Mouse (Mus musculus) heart, postnatal 36 days (tissue): ENCODE measurements around the gene Spag7. TPM values are rescaled to one million over a fixed set of nuclear protein-coding genes. Genes with fewer than 3 reads are reported as not detected.

ENCODE experiments used
- DNase-seq, 2 experiments: peaks; one replicate each; pipeline ENCODE4 v3.0.0; 2021 to 2022
- intact Hi-C: fragments of 180-260 bp; cut with DNase I; formaldehyde crosslinking; loops from one replicate; pipeline ENCODE4 v1.15.1; 2025
- total RNA-seq, 2 experiments: library from RNA; stranded (reverse); gene quantifications; 2 replicates each; pipeline ENCODE4 v1.2.3; 2021

The Spag7 gene
- total RNA-seq, 2 experiments from 2014 or later: 95.0 to 98.6 TPM

DNA sequence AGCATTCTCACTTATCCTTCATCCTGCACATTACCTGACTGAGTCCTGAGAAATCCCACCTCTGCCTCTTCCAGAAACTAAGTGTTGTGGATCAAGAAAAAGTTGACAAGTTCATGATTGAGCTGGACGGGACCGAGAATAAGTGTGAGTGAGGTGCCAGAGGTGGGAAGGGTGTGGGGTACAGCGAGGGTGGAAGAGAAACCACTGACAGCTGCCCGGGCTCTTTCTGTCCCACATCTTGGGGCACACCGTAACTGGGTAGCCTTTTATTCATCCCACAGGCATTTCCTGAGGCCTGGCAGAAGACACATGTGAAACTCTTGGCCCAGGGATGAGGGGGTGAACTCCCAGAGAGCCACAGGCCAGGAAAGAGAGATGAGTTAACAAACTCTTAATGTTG lies 10.7 kb downstream of the Spag7 start:
- intact Hi-C loops: loop anchor here (10.0 kb wide), 1 partner anchor 664 kb away; the partner anchor contains the start of genes Gabarap and Phf23
- DNase-seq: no peak

DNA sequence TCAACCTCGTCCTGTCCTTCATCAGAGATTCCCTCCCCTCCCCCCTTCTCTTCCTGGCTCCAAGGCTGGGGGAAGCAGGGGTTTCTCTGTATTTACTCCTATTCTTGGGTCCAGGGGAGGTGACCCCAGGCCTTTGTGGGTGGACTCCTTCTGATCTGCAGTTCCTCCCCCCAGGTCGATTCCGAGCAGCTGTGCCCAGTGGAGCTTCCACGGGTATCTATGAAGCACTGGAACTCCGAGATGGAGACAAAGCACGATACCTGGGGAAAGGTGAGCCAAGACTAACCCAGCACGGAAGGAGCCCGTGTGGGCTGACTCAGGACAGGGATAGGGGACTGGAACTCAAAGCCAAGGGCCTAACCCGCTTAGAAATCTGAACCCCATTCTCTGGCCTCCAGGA lies 11.2 kb downstream of the Spag7 start:
- intact Hi-C loops: loop anchor here (10.0 kb wide), 1 partner anchor 663 kb away; the partner anchor contains the start of genes Gabarap and Phf23
- no peak for DNase-seq

DNA sequence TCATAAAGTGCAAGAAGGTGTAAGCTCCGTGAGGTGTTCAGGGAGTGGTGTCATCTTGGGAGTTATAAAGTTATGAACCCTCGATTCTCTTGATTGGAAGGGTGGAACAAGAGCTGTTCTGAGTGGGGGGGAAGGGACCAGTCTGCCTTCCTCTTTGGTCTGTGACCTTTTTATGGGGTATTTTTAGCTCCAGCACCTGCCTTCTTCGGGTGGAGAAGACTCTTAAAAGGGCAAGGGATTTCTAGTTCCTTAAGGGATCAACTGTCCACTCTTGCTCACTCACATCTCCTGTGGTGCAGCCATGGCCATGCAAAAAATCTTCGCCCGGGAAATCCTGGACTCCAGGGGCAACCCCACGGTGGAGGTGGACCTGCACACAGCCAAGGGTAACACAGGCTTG lies 11.6 kb downstream of the Spag7 start:
- intact Hi-C loops: loop anchor here (10.0 kb wide), 1 partner anchor 663 kb away; the partner anchor contains the start of genes Gabarap and Phf23

DNA sequence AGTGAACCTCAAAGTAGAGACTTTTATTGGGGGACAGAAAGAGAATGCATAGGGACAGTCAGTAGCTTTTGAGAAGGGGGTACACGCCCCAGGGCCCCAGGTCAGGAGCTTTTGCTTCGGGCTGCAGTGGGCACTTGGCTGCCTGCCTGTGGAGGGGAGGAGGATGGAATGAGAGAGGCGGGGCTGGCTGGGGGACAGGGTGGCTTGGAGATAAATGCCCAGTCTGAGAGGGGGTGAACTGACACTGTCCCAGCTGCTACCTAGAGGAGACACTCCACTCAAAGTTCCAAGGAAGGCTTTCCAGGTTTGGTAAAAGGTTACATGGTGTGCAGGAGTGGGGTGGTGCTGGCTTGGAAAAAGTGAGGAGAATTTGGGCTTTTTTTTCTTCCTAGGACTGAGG lies 12.3 kb downstream of the Spag7 start, which contains the start of gene Eno3:
Eno3 (plus strand) TSS at position 239 of the 400 bp plus-strand sequence.
- DNase-seq: peak in 1 of 2 experiments; percentile 49
- intact Hi-C loops: loop anchor here (1.0 to 10.0 kb wide), 2 partner anchors 11 to 662 kb away; partner anchors contain the start of genes Gabarap and Phf23

More for the DNA sequence above, 11.6 kb downstream of the Spag7 start:
- no peak for DNase-seq

DNA sequence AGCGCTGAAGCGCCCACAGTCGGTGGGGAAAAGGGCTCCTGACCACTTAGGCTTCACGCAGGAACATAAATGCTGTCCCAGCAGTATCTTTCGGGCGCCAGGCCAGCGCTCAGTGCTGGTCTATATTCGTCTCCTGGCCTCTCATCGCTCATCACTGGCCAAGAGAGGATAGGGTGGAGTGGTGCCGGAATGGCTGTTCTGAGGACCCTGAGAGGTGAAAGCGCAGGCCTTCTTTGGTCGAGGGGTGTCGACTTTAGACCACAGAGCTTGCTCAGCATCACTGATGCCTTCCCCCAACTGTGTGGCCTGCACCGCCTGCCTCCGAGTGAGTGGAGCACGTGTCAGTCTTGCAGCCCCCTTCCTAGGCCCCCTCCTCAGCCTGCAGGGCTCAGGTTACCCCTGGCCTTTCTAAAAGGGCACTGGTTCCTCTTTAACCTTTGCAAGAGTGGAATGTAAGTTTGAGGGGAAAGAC lies 12.7 kb downstream of the Spag7 start:
- intact Hi-C loops: loop anchor here (1.0 to 10.0 kb wide), 2 partner anchors 12 to 662 kb away; partner anchors contain the start of genes Gabarap and Phf23
- DNase-seq: peak; percentile 74 to 79

DNA sequence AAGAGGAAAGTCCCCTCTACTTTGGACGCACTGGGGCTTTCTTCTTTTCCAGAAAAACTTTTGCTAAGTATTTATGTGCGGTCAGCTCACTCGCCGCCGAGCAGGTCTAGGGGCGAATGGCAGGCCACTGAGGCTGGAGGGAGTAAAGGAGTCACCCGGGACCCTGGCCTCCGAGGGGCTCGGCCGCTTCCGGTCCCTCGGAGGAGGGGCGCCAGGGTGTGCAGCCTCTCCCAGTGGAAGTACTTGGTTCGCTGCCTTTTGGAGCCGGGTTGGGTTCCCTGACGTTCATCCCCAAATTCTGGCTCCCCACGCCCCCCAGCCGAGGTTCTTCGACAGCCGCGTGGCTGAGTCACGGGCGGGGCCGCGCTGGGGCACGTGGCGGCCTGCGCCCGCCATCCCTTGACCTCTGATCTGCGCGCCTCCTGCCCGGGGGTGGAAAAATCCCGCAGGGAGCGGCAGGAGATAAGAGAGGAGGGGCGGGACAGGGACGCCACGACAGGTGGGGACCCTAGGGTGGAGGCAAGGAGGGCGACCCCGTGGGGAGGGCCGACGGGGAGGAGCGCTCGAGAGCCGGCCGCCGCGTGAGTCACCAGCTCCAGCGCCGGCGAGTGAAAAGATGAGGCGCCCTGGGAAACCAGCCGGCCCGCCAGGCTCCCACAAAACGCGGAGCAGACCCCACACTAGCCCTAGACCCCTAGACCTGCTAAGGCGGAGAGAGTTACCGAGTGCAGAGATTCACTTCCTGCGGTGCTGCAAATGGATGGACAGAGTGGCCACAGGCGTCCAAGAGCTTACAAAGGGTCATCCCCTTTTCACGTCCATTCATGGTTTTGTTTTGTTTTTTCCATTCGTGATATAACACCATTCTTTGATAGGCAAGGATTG lies 13.4 kb downstream of the Spag7 start:
- intact Hi-C loops: loop anchor here (1.0 to 10.0 kb wide), 3 partner anchors 12 to 661 kb away; partner anchors contain the start of genes Gabarap, Inca1, Kif1c and Phf23
- peak; percentile 66 to 83 for DNase-seq

DNA sequence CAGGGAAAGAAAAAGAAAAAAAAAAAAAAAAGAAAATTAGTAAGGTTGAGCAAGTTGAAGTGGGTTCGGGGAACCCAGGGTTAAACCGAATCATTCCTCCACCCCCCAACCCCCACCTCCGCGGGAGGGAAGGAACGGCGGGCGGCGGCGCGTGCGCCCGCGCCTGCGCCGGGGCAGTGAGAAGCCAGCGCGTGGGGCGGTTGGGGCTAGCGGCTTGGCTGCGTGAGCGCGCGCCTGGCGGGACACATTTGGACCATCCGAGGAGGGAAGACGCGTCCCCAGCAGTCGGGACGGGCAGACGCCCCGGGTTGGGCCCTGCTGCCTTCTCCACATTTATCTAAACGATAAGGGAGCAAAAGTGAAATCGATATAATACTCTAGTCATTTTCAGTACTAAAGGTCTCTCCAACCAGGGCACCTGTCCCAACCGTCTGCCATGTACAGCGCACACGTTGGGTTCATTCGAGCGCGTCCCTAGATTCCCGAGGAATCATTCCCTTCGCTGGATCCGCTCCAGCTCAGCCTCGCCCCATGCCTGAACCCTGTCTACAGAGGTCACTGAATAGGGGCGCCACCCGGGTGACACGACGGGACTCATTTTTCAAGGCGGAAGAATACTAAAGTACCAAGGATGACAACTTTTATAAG lies 14.2 kb downstream of the Spag7 start:
- intact Hi-C loops: loop anchor here (2.0 to 10.0 kb wide), 2 partner anchors 46 to 660 kb away; partner anchors contain the start of genes Gabarap, Inca1, Kif1c and Phf23
- DNase-seq: peak; percentile 80 to 89

DNA sequence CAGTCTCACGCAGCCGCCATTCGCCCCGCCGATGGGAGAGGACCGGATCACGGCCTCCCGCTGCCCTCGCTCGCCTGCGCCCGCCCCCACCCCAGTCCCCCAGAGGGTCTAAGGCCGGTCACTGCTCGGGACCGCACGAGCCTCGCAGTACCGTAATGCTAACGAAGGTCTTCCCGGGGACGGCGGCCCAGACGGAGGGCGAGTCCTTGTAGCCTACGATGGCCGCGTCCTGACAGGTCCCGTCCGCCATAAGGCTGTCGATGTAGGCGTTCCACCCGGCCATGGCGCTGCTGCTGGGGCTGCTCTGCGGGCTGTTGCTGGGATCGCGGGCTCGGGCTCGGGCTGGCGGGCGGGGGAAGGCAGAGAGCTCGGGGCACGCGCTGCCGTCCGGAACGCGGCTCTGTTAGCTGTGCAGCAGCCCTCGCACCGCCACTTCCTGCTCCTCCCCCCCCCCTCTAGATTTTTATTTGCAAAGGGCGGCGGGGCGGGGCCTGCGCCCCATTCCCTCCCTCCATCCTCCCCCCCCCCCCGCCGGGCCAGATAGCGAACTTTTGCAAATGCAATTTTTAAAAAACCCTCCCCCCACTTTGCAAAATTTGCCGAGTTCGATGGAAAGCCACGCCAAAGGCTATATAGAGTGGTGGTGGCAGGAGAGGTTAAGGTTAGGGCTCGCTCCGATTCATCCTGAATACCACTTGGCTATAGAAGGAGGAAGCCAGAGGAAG lies 14.9 kb downstream of the Spag7 start, which contains the start of gene Pfn1:
Pfn1 (minus strand) TSS at position 447 of the 725 bp plus-strand sequence.
- intact Hi-C loops: loop anchor here (2.0 to 10.0 kb wide), 2 partner anchors 46 to 660 kb away; partner anchors contain the start of genes Gabarap, Inca1, Kif1c and Phf23
- DNase-seq: peak; percentile 77 to 81

DNA sequence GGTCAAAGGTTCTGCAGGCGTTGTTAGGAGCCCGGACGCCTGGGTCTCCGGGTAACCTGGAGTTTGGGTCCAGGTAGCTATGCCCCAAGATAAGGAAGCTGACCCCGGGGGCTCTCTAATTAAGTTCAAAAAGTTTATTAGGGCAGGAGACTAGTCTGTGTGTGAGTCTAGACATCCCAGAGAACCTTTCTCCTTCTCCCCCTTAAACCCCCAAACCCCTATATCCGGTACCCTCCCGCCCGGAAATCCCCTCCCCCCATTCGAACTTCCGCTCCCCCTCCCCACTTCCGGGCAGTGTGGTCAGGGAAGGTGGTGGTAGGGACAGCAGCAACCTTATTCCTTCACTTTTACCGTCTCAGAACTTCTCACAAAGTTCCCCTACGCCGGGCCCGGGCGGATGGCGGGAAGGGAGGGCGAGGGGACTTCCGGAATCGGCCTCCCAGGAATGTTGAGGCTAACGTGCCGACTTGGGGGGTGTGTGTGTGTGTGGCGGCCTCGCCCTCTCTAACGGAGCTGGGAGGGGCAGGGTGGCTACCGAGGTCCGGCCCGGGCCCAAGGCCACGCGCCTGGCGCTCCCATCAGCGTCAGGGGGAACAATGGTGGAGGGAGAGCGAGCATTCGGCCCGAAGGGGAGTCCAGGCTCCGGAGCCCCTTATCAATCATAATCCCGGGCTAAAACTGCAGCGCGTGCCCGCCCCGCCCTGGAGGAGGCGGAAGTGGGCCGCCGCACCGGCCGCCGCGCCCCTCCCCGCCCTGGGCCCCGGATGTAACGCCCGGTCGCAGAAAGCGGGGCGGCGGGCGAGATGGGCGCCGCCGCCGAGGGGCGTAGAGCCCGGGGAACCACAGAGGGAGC lies 15.6 kb downstream of the Spag7 start:
- intact Hi-C loops: loop anchor here (2.0 to 10.0 kb wide), 2 partner anchors 47 to 659 kb away; partner anchors contain the start of genes Gabarap, Inca1, Kif1c and Phf23
- DNase-seq: peak; percentile 71 to 80

DNA sequence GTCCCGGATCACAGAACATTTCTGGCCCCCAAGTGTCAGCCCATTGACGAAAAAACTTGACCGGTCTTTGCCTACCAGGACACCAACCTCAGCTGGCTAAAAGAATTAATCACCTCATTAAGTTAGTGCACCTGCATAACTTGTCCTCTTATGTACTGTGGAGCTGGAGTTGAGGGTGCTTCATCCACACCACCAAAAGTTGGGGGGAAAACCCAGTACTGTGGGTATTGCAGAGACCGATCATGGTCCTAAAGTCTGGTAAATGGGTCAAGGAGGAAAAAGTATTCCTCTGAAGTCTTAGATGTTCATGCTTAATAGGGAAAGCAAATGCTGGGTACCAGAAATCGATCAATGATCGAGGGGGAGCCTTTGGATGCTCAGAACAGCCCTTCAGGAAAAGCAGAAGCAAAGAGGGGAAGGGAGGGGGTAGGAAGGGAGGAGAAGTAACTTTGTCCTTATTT lies 16.3 kb downstream of the Spag7 start:
- DNase-seq: no peak

DNA sequence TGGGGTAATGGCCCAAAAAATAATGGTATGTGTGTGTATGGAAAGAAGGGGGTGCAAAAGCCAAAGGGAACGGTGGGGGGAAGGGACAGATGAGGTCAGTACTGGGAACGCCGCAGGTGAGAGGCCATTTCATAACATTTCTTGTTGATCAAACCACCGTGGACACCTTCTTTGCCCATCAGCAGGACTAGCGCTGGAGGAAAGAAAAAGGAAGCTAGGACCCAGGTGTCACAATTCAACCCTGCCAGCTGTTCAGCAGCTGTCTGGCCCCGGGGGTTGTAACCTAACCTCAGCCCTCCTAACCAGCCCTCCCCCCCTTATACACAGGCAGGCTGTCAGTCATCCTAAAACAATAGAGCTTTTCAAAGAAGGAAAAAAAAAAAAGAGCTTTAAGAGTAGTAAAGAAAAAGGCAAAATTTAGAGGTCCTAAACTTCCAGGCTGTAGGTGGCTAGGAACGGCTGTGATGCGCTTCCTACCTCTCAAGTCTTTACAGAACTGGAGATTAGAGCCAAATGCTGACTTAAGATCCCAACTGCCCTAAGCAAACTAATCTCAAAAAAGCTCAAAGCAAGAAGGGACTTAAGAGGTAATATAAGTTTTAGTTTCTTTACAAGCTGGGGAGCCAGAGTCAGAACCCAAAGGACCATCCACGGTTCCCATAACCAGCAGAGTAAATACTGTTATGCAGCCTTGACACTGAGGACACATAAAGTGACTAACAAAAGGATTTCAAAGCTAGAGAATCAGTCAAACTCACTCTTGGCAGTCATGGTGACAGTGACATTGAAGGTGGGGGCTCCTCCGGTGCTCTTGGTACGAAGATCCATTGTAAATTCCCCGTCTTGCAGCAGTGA lies 17.0 kb downstream of the Spag7 start:
- no peak for DNase-seq
- intact Hi-C loops: loop anchor here (10.0 kb wide), 1 partner anchor 657 kb away; the partner anchor contains the start of genes Gabarap and Phf23

More for the DNA sequence above, 16.3 kb downstream of the Spag7 start:
- intact Hi-C loops: loop anchor here (10.0 kb wide), 1 partner anchor 658 kb away; the partner anchor contains the start of genes Gabarap and Phf23

DNA sequence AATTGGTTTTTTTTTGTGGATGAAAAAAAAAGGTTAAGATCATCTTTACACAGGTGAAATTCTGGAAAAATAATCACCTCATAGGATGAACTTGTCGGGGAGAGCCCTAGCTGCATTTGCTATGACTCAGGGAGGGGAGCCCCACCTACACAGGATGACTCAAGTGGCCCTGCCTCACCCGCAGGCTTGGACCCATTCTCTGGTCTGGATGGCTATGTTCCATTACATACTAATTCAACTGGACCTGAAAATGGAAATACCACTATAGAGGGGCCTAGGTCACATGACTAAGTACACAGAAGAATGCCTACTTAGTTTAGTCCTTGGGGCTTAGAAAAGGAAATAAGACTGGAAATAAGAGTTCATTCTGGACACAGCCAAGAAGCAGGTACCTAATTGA lies 17.8 kb downstream of the Spag7 start:
- no peak for DNase-seq
- intact Hi-C loops: loop anchor here (10.0 kb wide), 1 partner anchor 657 kb away; the partner anchor contains the start of genes Gabarap and Phf23

DNA sequence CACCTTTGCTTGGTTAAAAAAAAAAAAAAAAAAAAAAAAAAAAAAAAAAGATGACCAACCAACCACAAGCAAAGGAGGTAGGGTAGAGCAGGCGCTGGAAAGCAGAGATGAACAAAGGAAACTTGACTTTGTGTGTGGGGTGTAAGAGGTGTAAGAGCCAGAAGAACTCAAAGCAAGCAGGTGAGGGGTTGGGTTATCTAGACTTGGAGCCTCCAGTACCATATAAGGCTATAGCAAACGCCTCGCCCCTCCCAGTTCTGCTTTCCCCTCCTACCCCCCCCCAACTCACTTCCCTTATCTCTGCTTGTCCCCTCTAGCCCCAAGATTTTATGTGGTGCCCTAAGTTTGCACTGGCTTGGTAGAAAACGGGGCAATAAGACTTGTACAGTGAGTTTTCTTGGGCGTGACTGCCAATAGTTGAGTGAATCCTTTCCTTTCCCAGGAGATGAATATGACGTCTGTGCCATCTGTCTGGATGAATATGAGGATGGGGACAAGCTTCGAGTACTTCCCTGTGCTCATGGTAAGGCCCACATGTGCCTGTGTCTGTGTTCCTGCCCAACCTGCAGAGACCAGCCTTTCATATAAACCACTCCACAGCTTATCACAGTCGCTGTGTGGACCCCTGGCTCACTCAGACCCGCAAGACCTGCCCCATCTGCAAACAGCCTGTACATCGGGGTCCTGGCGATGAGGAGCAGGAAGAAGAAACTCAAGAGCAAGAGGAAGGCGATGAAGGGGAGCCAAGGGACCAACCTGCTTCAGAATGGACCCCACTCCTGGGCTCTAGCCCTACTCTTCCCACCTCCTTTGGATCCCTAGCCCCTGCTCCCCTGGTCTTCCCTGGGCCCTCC lies 18.7 kb downstream of the Spag7 start:
- intact Hi-C loops: loop anchor here (10.0 kb wide), 1 partner anchor 656 kb away; the partner anchor contains the start of genes Gabarap and Phf23
- DNase-seq: no peak

DNA sequence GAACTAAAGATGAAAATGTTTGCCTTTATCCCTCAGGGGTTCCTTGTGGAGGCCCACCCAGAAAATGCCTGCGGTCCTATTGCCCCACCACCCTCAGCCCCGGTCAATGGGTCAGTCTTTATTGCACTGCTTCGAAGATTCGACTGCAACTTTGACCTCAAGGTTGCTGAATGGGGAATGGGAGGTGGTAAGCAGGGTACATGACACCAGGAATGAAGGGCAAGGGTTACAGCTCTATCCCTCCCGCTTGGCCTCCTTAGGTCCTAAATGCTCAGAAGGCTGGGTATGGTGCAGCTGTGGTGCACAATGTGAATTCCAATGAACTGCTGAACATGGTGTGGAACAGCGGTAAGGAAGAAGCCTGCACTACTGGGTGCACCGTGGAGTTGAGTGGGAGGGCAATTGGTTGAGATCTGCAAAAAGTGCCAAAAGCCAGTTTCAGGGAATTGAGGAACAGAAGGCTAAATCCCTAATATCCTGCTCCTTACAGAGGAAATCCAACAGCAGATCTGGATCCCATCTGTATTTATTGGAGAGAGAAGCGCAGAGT lies 20.0 kb downstream of the Spag7 start:
- DNase-seq: no peak
- intact Hi-C loops: loop anchor here (10.0 kb wide), 1 partner anchor 414 kb away; the partner anchor contains the start of genes 0610010K14Rik, Gm21988 and Rnasek

DNA sequence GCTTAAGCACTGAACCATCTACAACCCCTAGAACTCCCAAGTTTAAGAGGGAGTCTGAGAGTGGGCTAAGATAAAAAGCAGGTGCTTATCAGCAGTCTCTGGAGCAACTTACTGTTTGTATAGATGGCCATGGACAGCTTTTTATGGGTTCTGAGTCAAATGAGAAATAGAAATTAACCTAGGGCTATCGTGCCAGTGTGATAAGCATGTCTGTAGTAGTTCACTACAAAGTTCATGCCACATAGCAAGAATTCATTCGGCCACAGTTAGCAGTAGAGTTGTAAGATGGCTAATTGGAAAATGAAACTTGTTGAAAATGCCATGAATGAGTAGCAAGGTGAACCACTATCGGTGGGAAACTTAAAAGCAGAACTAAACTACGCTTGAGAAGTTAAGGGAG lies 20.7 kb downstream of the Spag7 start:
- DNase-seq: no peak
- intact Hi-C loops: loop anchor here (10.0 kb wide), 1 partner anchor 414 kb away; the partner anchor contains the start of genes 0610010K14Rik, Gm21988 and Rnasek
